Mouse (Mus musculus) cerebellum, postnatal 4 days (tissue): ENCODE measurements around the gene Tm9sf4.

Experiments
- DNase-seq, 2 experiments: peaks; one replicate each; pipeline ENCODE4 v3.0.0; 2022; ENCODE audit warnings: low spot score in 2 of 2, mixed read lengths in 1 of 2

Gene Tm9sf4

GRCm38 (mm10) chr2:153157270-153157669, 3.8 kb upstream of the Tm9sf4 start:
- no peak for DNase-seq

GRCm38 (mm10) chr2:153160133-153160532, 970 bp upstream of the Tm9sf4 start:
- DNase-seq: no peak

GRCm38 (mm10) chr2:153161684-153162080, 579 bp downstream of the Tm9sf4 start:
- DNase-seq: no peak

GRCm38 (mm10) chr2:153167136-153167535, 6.0 kb downstream of the Tm9sf4 start:
- no peak for DNase-seq

- no peak for DNase-seq
These were observed 7.2 kb downstream of the Tm9sf4 start for GRCm38 (mm10) chr2:153168134-153168820.

- no peak for DNase-seq
These were observed 9.6 kb downstream of the Tm9sf4 start for GRCm38 (mm10) chr2:153170490-153171224.

- no peak for DNase-seq
These were observed 10.9 kb downstream of the Tm9sf4 start for GRCm38 (mm10) chr2:153171966-153172365.

GRCm38 (mm10) chr2:153175995-153176570, 15.0 kb downstream of the Tm9sf4 start:
- DNase-seq: no peak

GRCm38 (mm10) chr2:153177188-153177587, 16.1 kb downstream of the Tm9sf4 start:
- no peak for DNase-seq

- no peak for DNase-seq
These were observed 18.2 kb downstream of the Tm9sf4 start for GRCm38 (mm10) chr2:153179126-153179860.

GRCm38 (mm10) chr2:153179961-153180360, 18.9 kb downstream of the Tm9sf4 start:
- DNase-seq: no peak

- no peak for DNase-seq
These were observed 25.1 kb downstream of the Tm9sf4 start for GRCm38 (mm10) chr2:153186176-153186591.

GRCm38 (mm10) chr2:153187848-153188247, 26.7 kb downstream of the Tm9sf4 start:
- DNase-seq: no peak

- DNase-seq: no peak
These were observed 30.1 kb downstream of the Tm9sf4 start for GRCm38 (mm10) chr2:153191242-153191641.

- DNase-seq: no peak
These were observed 33.2 kb downstream of the Tm9sf4 start for GRCm38 (mm10) chr2:153194255-153194654.

GRCm38 (mm10) chr2:153198485-153198884, 37.4 kb downstream of the Tm9sf4 start:
- no peak for DNase-seq

- no peak for DNase-seq
These were observed 38.0 kb downstream of the Tm9sf4 start for GRCm38 (mm10) chr2:153199114-153199513.

- no peak for DNase-seq
These were observed 41.7 kb downstream of the Tm9sf4 start for GRCm38 (mm10) chr2:153202766-153203165.

GRCm38 (mm10) chr2:153208149-153208548, 47.0 kb downstream of the Tm9sf4 start:
- no peak for DNase-seq

GRCm38 (mm10) chr2:153209286-153209685, 48.2 kb downstream of the Tm9sf4 start:
- no peak for DNase-seq

GRCm38 (mm10) chr2:153211451-153211850, 50.3 kb downstream of the Tm9sf4 start:
- no peak for DNase-seq

- DNase-seq: no peak
These were observed 52.2 kb downstream of the Tm9sf4 start for GRCm38 (mm10) chr2:153213351-153213750.
